ENCODE assay signal across 9 mouse cellular contexts in genomic region chr19:4097441-4097825, GRCm38 (mm10). TPM values are rescaled to one million over a fixed set of nuclear protein-coding genes. Genes with fewer than 3 reads are reported as not detected.
DNase-seq lines count a peak whose midpoint lies in the region; ATAC-seq and TF ChIP-seq lines count a peak whose summit lies in the region.
"Had no signal": no experiment of that assay in that cellular context is flagged by ENCODE, and none has a peak within 500 bp of the region (broad histone marks: within the 10 kb centered on the region; RNA-seq: fewer than 3 reads in every experiment).

No protein-coding gene starts in this region.

- peaks cover 25% of the 10 kb centered on the region for H3K27me3 ChIP-seq in heart, embryonic 11.5 days (ENCODE audit: control insufficient read depth, insufficient read depth, low read length)
- H3K27me3 ChIP-seq in G1E (ENCODE audit: insufficient read depth, low read length) = peaks cover 15% of the 10 kb centered on the region
- peaks cover 23% of the 10 kb centered on the region for H3K27me3 ChIP-seq in embryonic facial prominence, embryonic 15.5 days
- peaks cover 20% of the 10 kb centered on the region for H3K27me3 ChIP-seq in intestine, embryonic 14.5 days (replicated peaks; ENCODE audit: control insufficient read depth, insufficient read depth, low read length)

- peak overlapping the region; percentile 76 for H3K4me2 ChIP-seq in heart, embryonic 11.5 days
- H3K4me2 ChIP-seq in embryonic facial prominence, embryonic 15.5 days (replicated peaks) = peak overlapping the region; percentile 87
- peak overlapping the region; percentile 67 for H3K4me2 ChIP-seq in intestine, embryonic 14.5 days (ENCODE audit: low read length)

- TF ChIP-seq POLR2A in olfactory bulb, adult 2 months (IDR thresholded peaks at IDR 0.05; ENCODE audit: insufficient read depth, low read depth, low read length) = no peak

- no peaks in the 10 kb centered on the region for H3K9me3 ChIP-seq in heart, embryonic 11.5 days (replicated peaks; ENCODE audit: control insufficient read depth, low read length)
- H3K9me3 ChIP-seq in G1E (replicated peaks) = no peaks in the 10 kb centered on the region
- no peaks in the 10 kb centered on the region for H3K9me3 ChIP-seq in embryonic facial prominence, embryonic 15.5 days (replicated peaks)
- H3K9me3 ChIP-seq in intestine, embryonic 14.5 days (ENCODE audit: control insufficient read depth, low read length) = no peaks in the 10 kb centered on the region

- no peak for DNase-seq in heart, postnatal 10 days
- DNase-seq in G1E (ENCODE audit: low spot score) = peak; percentile 58
- no peak for DNase-seq in intestine, embryonic 14.5 days (ENCODE audit: low spot score)
- peak; percentile 92 to 93 for DNase-seq in lung, adult 18-20 months
- DNase-seq in cerebellum, adult 11 months = no peak

- H3K36me3 ChIP-seq in heart, embryonic 11.5 days (ENCODE audit: control insufficient read depth, insufficient read depth, low read length) = no peaks in the 10 kb centered on the region
- H3K36me3 ChIP-seq in G1E (replicated peaks) = peaks cover 31% of the 10 kb centered on the region
- H3K36me3 ChIP-seq in embryonic facial prominence, embryonic 15.5 days = no peaks in the 10 kb centered on the region
- H3K36me3 ChIP-seq in intestine, embryonic 14.5 days (ENCODE audit: control insufficient read depth, insufficient read depth, low read length) = no peaks in the 10 kb centered on the region

- under 1% methylated on average over 21 of the region's 21 CpGs for WGBS in heart, embryonic 11.5 days (ENCODE audit: insufficient replicate concordance)
- under 1% methylated on average over 21 of the region's 21 CpGs for WGBS in embryonic facial prominence, embryonic 15.5 days
- WGBS in intestine, embryonic 14.5 days = under 1% methylated on average over 21 of the region's 21 CpGs
- 2% methylated on average over 21 of the region's 21 CpGs for WGBS in olfactory bulb, adult 2 months

- H3K4me1 ChIP-seq in heart, embryonic 11.5 days (ENCODE audit: control insufficient read depth, insufficient read depth, low read length) = peaks cover 30% of the 10 kb centered on the region
- H3K4me1 ChIP-seq in G1E (ENCODE audit: insufficient read depth, low read depth, low read length) = peaks cover 63% of the 10 kb centered on the region
- H3K4me1 ChIP-seq in embryonic facial prominence, embryonic 15.5 days = peaks cover 55% of the 10 kb centered on the region
- peaks cover 30% of the 10 kb centered on the region for H3K4me1 ChIP-seq in intestine, embryonic 14.5 days (replicated peaks; ENCODE audit: control insufficient read depth, insufficient read depth, low read length)
- H3K4me1 ChIP-seq in olfactory bulb, adult 2 months (ENCODE audit: control insufficient read depth, insufficient read depth, low read length) = peaks cover 38% of the 10 kb centered on the region

- peak overlapping the region; percentile 84 for H3K27ac ChIP-seq in heart, embryonic 11.5 days (ENCODE audit: low read depth, low read length)
- peak overlapping the region; percentile 82 for H3K27ac ChIP-seq in embryonic facial prominence, embryonic 15.5 days (replicated peaks)
- H3K27ac ChIP-seq in intestine, embryonic 14.5 days (ENCODE audit: low read depth) = peak overlapping the region; percentile 84
- H3K27ac ChIP-seq in olfactory bulb, adult 2 months (ENCODE audit: insufficient read depth, low read depth, low read length) = no peak overlapping the region

- TF ChIP-seq CTCF in G1E (IDR thresholded peaks at IDR 0.05; ENCODE audit: low read depth, low read length) = no peak
- TF ChIP-seq CTCF in olfactory bulb, adult 2 months (IDR thresholded peaks at IDR 0.05; ENCODE audit: insufficient read depth, low read depth, low read length) = no peak

- ATAC-seq in heart, embryonic 11.5 days (replicated peaks; ENCODE audit: insufficient number of reproducible peaks, low FRiP score, low TSS enrichment) = peak; percentile 60
- 0 out of 2 replicates have a peak, but pooled peaks have one; percentile 19 for ATAC-seq in G1E (ENCODE audit: extremely low read depth, insufficient number of reproducible peaks, low FRiP score, poor library complexity, severe bottlenecking)
- ATAC-seq in embryonic facial prominence, embryonic 15.5 days (ENCODE audit: insufficient number of reproducible peaks, low FRiP score, low TSS enrichment, low read depth) = no peak
- ATAC-seq in intestine, embryonic 14.5 days (replicated peaks; ENCODE audit: low FRiP score, low TSS enrichment, low read depth) = peak; percentile 24

- H3K4me3 ChIP-seq in heart, embryonic 11.5 days (ENCODE audit: low read depth, low read length) = peak overlapping the region; percentile 70
- H3K4me3 ChIP-seq in G1E (ENCODE audit: low read depth, low read length) = peak overlapping the region; percentile 78
- H3K4me3 ChIP-seq in embryonic facial prominence, embryonic 15.5 days (replicated peaks) = peak overlapping the region; percentile 67
- peak overlapping the region; percentile 56 for H3K4me3 ChIP-seq in intestine, embryonic 14.5 days (ENCODE audit: low read depth, low read length)
- peak overlapping the region; percentile 57 for H3K4me3 ChIP-seq in olfactory bulb, adult 2 months (ENCODE audit: insufficient read depth, low read depth, low read length)

- H3K9ac ChIP-seq in heart, embryonic 11.5 days (ENCODE audit: low read depth, low read length) = peak overlapping the region; percentile 73
- H3K9ac ChIP-seq in embryonic facial prominence, embryonic 15.5 days = no peak overlapping the region
- H3K9ac ChIP-seq in intestine, embryonic 14.5 days (ENCODE audit: low read length) = peak overlapping the region; percentile 41

- intact Hi-C loops in heart, postnatal 10 days (cut with DNase I) = no loop called here

RNA-seq across cellular contexts. Expression of gene Cdk2ap2, which starts 0.5 kb away (rescaled TPM):
- polyA plus RNA-seq in heart, embryonic 11.5 days (2014; fragmentation: Nextera tagmentation; extraction: Ambion mirVana) = 63.4 and 64.0 TPM in 2 replicates
- total RNA-seq in heart, postnatal 10 days (2021) = 10 to 100 TPM; 21.9 to 26.3 TPM
- total RNA-seq in G1E (2014; fragmentation: Nextera tagmentation) (36.6 and 40.9 TPM in 2 replicates), G1E (2017) (25.4 and 30.7 TPM in 2 replicates)
- 59.9 and 60.2 TPM in 2 replicates for polyA plus RNA-seq in G1E (2012)
- 84.6 and 92.8 TPM in 2 replicates for polyA plus RNA-seq in embryonic facial prominence, embryonic 15.5 days (2015; fragmentation: Nextera tagmentation; extraction: Ambion mirVana)
- polyA plus RNA-seq in intestine, embryonic 14.5 days (2014; fragmentation: Nextera tagmentation; extraction: Ambion mirVana) = 87.4 and 103 TPM in 2 replicates
- polyA plus RNA-seq in olfactory bulb, adult 2 months (2012; ENCODE audit: insufficient read depth, insufficient read length, low replicate concordance, missing spikeins) = not detected in 2 replicates

RNA-seq across cellular contexts. Expression of gene Pitpnm1, which starts 2.4 kb away (rescaled TPM):
- polyA plus RNA-seq in heart, embryonic 11.5 days (2014; fragmentation: Nextera tagmentation; extraction: Ambion mirVana) = 15.5 and 17.3 TPM in 2 replicates
- total RNA-seq in heart, postnatal 10 days (2021) = 10 to 100 TPM; 30.8 to 32.8 TPM
- total RNA-seq in G1E (2014; fragmentation: Nextera tagmentation) = 22.2 and 29.9 TPM in 2 replicates
- total RNA-seq in G1E (2017) = 12.9 and 17.8 TPM in 2 replicates
- 48.7 and 61.2 TPM in 2 replicates for polyA plus RNA-seq in G1E (2012)
- polyA plus RNA-seq in embryonic facial prominence, embryonic 15.5 days (2015; fragmentation: Nextera tagmentation; extraction: Ambion mirVana) = 9.7 and 10.8 TPM in 2 replicates
- polyA plus RNA-seq in intestine, embryonic 14.5 days (2014; fragmentation: Nextera tagmentation; extraction: Ambion mirVana) = 13.3 and 14.3 TPM in 2 replicates
- not detected in 2 replicates for polyA plus RNA-seq in olfactory bulb, adult 2 months (2012; ENCODE audit: insufficient read depth, insufficient read length, low replicate concordance, missing spikeins)

RNA-seq across cellular contexts. Expression of gene Cabp2, which starts 16.1 kb away (rescaled TPM):
- not detected in 2 replicates for polyA plus RNA-seq in heart, embryonic 11.5 days (2014; fragmentation: Nextera tagmentation; extraction: Ambion mirVana)
- total RNA-seq in heart, postnatal 10 days (2021) = not detected
- total RNA-seq in G1E (2014; fragmentation: Nextera tagmentation) (not detected in 2 replicates), G1E (2017) (not detected in 2 replicates)
- polyA plus RNA-seq in G1E (2012) = not detected in 2 replicates
- polyA plus RNA-seq in embryonic facial prominence, embryonic 15.5 days (2015; fragmentation: Nextera tagmentation; extraction: Ambion mirVana) = not detected in 2 replicates
- polyA plus RNA-seq in intestine, embryonic 14.5 days (2014; fragmentation: Nextera tagmentation; extraction: Ambion mirVana) = 0.57 TPM in 1 of 2 replicates, not detected in the other
- polyA plus RNA-seq in olfactory bulb, adult 2 months (2012; ENCODE audit: insufficient read depth, insufficient read length, low replicate concordance, missing spikeins) = not detected in 2 replicates
- total RNA-seq: gastrocnemius, postnatal 36 days had no signal

RNA-seq across cellular contexts. Expression of gene Aip, which starts 28.2 kb away (rescaled TPM):
- 91.4 and 93.4 TPM in 2 replicates for polyA plus RNA-seq in heart, embryonic 11.5 days (2014; fragmentation: Nextera tagmentation; extraction: Ambion mirVana)
- total RNA-seq in heart, postnatal 10 days (2021) = 10 to 100 TPM; 47.7 to 62.6 TPM
- total RNA-seq in G1E (2014; fragmentation: Nextera tagmentation) (36.8 and 39.9 TPM in 2 replicates), G1E (2017) (22.3 and 23.9 TPM in 2 replicates)
- 86.6 and 92.9 TPM in 2 replicates for polyA plus RNA-seq in G1E (2012)
- 98.5 and 100 TPM in 2 replicates for polyA plus RNA-seq in embryonic facial prominence, embryonic 15.5 days (2015; fragmentation: Nextera tagmentation; extraction: Ambion mirVana)
- polyA plus RNA-seq in intestine, embryonic 14.5 days (2014; fragmentation: Nextera tagmentation; extraction: Ambion mirVana) = 89.7 and 96.0 TPM in 2 replicates
- polyA plus RNA-seq in olfactory bulb, adult 2 months (2012; ENCODE audit: insufficient read depth, insufficient read length, low replicate concordance, missing spikeins) = not detected in 2 replicates

RNA-seq across cellular contexts. Expression of gene Gstp3, which starts 38.1 kb away (rescaled TPM):
- polyA plus RNA-seq in heart, embryonic 11.5 days (2014; fragmentation: Nextera tagmentation; extraction: Ambion mirVana) = 0.49 TPM in 1 of 2 replicates, not detected in the other
- not detected for total RNA-seq in heart, postnatal 10 days (2021)
- total RNA-seq in G1E (2014; fragmentation: Nextera tagmentation) (38.1 and 40.8 TPM in 2 replicates), G1E (2017) (21.0 and 24.6 TPM in 2 replicates)
- 5.6 and 9.3 TPM in 2 replicates for polyA plus RNA-seq in G1E (2012)
- polyA plus RNA-seq in embryonic facial prominence, embryonic 15.5 days (2015; fragmentation: Nextera tagmentation; extraction: Ambion mirVana) = 0.41 and 0.77 TPM in 2 replicates
- polyA plus RNA-seq in intestine, embryonic 14.5 days (2014; fragmentation: Nextera tagmentation; extraction: Ambion mirVana) = 1.0 and 1.3 TPM in 2 replicates
- polyA plus RNA-seq in olfactory bulb, adult 2 months (2012; ENCODE audit: insufficient read depth, insufficient read length, low replicate concordance, missing spikeins) = not detected in 2 replicates
- total RNA-seq: gastrocnemius, postnatal 36 days had no signal

Comparison
In these comparisons a context has a peak if more than half of its experiments do, and no peak if none do; other contexts are left out.
1. DNase-seq: peak in G1E (single experiment) and lung, adult 18-20 months (2 of 2); none in heart, postnatal 10 days (0 of 2), intestine, embryonic 14.5 days (single experiment) and cerebellum, adult 11 months (single experiment).
2. RNA of gene Cdk2ap2, which starts 0.5 kb away (polyA plus RNA-seq): 87.4 to 103 TPM in intestine, embryonic 14.5 days, 84.6 to 92.8 TPM in embryonic facial prominence, embryonic 15.5 days, 63.4 to 64.0 TPM in heart, embryonic 11.5 days and 59.9 to 60.2 TPM in G1E; not detected in olfactory bulb, adult 2 months; every median in the first group is over 10 times any median in the second.
3. Peak in every context shown above with its lines, with median percentiles within 50 percentile points of each other: H3K4me2 ChIP-seq and H3K4me3 ChIP-seq.